Mouse (Mus musculus): ENCODE results near the gene Tmem269.

Tmem269 gene

GRCm38 (mm10) chr4:119218169-119218568, at the start of gene Tmem269:
Gene Tmem269, minus strand, starts transcription at chr4:119218217.
- no peak for DNase-seq

GRCm38 (mm10) chr4:119266606-119267005, 48.6 kb upstream of the Tmem269 start:
- no peak for DNase-seq

- no peak for DNase-seq
Observed at GRCm38 (mm10) chr4:119263459-119263858, 45.4 kb upstream of the Tmem269 start.

- no peak for DNase-seq
Observed at GRCm38 (mm10) chr4:119262483-119262882, 44.5 kb upstream of the Tmem269 start.

- DNase-seq, result no peak
Observed at GRCm38 (mm10) chr4:119261087-119261713, 43.2 kb upstream of the Tmem269 start.

GRCm38 (mm10) chr4:119259344-119260254, 41.6 kb upstream of the Tmem269 start:
- DNase-seq, result no peak

- DNase-seq, result no peak
Observed at GRCm38 (mm10) chr4:119257083-119257482, 39.1 kb upstream of the Tmem269 start.

- DNase-seq, result no peak
Observed at GRCm38 (mm10) chr4:119255351-119255750, 37.3 kb upstream of the Tmem269 start, which contains the start of gene Cldn19. Gene Cldn19, plus strand, starts transcription at chr4:119255414.

- no peak for DNase-seq
Observed at GRCm38 (mm10) chr4:119254012-119254618, 36.1 kb upstream of the Tmem269 start.

- DNase-seq, result no peak
Observed at GRCm38 (mm10) chr4:119252025-119252808, 34.2 kb upstream of the Tmem269 start.

GRCm38 (mm10) chr4:119248407-119248965, 30.5 kb upstream of the Tmem269 start:
- DNase-seq, result no peak

GRCm38 (mm10) chr4:119247462-119248235, 29.6 kb upstream of the Tmem269 start:
- DNase-seq, result peak; percentile 81

GRCm38 (mm10) chr4:119246688-119247225, 28.7 kb upstream of the Tmem269 start:
- peak; percentile 35 for DNase-seq

GRCm38 (mm10) chr4:119245961-119246360, 27.9 kb upstream of the Tmem269 start:
- DNase-seq, result no peak

- DNase-seq, result no peak
Observed at GRCm38 (mm10) chr4:119245556-119245955, 27.5 kb upstream of the Tmem269 start.

GRCm38 (mm10) chr4:119244468-119245240, 26.6 kb upstream of the Tmem269 start:
- DNase-seq, result no peak

- no peak for DNase-seq
Observed at GRCm38 (mm10) chr4:119242571-119242970, 24.6 kb upstream of the Tmem269 start.

GRCm38 (mm10) chr4:119241664-119242063, 23.6 kb upstream of the Tmem269 start:
- DNase-seq, result peak; percentile 52

GRCm38 (mm10) chr4:119239181-119239682, 21.2 kb upstream of the Tmem269 start:
- peak; percentile 31 for DNase-seq

- DNase-seq, result no peak
Observed at GRCm38 (mm10) chr4:119238661-119239060, 20.6 kb upstream of the Tmem269 start.
